Mouse (Mus musculus) 416B (cell line): ENCODE measurements around the gene Lipe.

ENCODE experiments used
- DNase-seq: peaks from one replicate; pipeline ENCODE4 v3.0.0; 2011; ENCODE audit warnings: low read depth

Lipe gene

DNA sequence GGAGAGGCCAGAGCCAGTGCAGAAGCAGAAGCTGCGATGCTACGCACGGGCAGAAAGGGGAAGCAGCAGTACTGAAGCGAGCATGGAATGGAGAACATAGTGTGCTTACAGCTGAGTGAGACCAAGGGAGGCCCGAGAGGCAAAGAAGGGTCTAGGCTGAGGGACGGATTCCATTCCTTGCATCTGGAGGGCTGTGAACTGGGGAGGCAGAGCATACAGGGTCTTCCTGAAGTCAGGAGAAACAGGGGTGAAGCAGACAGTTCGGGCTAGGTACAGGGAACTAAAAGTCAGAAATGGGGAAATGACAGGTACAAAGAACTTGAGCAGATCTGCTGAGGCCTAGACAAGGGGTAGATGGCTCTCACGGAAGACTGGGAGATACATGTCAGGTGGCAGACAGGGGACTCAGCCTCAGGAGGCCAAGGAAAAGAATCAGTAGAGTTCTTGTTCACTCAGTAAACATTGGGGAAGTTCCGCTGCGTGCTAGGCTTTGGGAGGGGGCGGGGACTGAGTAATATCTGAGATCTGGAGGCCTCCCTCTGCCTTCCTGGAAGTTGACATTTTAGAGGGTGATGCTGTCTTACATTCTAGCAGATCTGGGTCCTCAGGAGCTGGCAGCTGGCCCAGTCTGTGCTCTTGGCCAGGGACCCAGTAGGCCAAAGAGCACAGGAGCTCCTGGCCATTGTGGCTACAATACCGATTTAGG is 12.5 kb downstream of the Lipe start:
- DNase-seq: peak; percentile 85

DNA sequence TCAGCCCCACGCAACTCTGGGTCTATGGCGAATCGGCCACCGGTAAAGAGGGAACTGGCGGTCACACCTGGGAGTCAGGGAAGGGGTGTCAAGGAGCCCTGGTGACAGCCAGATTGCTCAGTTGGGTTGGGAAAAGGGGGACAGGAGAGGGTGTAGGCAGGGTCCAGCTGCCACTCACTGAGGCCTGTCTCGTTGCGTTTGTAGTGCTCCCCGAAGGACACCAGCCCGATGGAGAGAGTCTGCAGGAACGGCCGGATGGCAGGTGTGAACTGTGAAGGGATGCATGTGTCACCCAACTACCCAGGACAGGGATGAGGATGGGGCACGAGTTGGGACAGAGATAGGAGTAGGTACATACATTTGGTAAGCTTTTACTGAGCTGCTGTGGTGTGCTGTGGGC is 13.3 kb downstream of the Lipe start:
- no peak for DNase-seq

GRCm38 (mm10) chr7:25384818-25385217 is 13.7 kb downstream of the Lipe start:
- DNase-seq: peak; percentile 80

- DNase-seq: no peak
Observed at GRCm38 (mm10) chr7:25384318-25384717, 14.2 kb downstream of the Lipe start.

GRCm38 (mm10) chr7:25383891-25384290 is 14.6 kb downstream of the Lipe start:
- no peak for DNase-seq

DNA sequence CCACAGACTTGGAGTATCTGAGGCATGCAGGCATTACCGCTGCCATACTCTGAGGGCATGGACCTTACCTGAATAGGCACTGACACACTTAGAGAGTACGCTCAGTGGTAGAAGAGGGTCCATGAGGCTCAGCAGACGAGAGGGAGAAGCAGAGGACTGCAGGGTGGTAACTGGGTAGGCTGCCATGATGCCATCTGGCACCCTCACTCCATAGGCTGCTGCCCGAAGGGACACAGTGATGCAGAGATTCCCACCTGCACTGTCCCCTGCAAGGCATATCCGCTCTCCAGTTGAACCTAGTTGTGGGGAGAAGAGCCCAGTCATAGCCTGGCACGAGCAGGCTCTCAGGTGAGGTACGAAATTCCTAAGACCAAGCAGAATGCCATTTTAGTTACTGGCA is 15.1 kb downstream of the Lipe start:
- DNase-seq: no peak

DNA sequence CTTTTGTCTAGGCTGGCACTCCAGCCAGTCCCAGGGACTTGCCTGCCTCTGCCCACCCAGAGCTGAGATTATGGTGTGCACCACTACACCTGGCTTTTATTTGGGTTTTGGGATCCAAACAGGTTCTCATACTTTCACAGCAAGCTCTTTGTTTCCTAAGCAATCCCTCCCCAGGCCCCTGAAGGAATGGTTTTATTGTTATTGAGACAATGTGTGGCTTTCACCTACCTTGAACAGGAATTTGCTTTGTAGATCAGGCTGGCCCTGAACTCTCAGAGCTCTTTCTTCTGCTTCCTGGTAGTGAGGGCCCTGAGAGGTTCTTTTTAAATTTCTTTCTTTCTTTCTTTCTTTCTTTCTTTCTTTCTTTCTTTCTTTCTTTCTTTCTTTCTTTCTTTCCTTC is 16.0 kb downstream of the Lipe start:
- no peak for DNase-seq

DNA sequence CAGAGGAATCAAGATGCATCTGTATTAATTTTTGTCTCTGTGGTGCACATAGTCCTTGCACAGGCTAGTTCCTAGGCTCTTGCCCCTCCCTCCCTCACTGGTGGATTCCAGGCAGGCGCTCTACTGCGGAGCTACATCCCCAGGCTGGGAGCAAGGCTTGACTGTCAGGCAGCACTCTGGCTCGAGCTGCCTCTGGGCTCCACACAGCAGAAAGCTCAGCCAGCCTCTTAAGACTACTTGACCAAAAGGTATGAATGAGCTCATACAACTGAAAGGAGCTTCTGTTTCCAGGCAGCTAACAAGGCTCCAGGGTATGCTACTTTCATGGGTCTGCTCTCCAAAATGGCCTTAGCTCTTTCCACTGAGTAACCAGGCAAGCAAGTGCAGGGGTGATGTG is 17.2 kb downstream of the Lipe start:
- no peak for DNase-seq

DNA sequence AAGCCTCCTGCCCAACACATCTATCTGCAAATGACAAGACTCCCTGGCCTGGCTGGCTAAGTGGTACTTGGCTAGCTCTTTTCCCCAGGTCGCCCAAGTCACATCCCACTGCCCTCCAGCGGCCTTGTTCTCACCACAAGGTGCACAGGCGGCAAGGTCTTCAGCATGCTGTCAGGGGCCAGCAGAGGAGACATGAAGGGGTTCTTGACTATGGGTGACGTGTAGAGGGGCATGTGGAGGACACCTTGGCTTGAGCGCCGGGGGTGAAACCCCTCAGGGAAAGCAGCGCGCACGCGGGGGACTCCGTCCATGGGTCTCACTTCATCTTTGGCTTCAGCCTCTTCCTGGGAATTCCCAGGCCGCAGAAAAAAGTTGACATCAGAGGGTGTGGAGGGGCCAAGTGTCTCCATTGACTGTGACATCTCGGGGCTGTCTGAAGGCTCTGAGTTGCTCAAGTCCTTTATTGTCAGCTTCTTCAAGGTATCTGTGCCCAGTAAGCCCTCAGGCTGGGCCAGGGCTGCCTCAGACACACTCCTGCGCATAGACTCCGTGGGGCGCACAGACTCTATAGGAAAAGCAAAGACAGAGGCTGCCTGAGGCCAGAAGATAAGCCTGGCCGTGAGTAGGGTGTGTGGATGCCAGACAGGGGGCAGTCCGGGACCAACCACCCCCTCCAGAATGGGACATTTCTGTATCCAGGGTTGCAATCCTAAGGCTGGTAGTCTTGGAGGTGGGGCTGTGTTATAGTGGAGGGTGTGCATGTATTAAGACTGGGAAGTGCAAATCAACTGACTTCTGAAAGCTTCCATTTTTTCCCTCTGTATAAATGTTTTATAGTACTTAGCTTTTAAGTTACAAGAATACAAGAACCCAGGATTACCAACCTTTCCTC is 17.9 kb downstream of the Lipe start:
- DNase-seq: no peak

DNA sequence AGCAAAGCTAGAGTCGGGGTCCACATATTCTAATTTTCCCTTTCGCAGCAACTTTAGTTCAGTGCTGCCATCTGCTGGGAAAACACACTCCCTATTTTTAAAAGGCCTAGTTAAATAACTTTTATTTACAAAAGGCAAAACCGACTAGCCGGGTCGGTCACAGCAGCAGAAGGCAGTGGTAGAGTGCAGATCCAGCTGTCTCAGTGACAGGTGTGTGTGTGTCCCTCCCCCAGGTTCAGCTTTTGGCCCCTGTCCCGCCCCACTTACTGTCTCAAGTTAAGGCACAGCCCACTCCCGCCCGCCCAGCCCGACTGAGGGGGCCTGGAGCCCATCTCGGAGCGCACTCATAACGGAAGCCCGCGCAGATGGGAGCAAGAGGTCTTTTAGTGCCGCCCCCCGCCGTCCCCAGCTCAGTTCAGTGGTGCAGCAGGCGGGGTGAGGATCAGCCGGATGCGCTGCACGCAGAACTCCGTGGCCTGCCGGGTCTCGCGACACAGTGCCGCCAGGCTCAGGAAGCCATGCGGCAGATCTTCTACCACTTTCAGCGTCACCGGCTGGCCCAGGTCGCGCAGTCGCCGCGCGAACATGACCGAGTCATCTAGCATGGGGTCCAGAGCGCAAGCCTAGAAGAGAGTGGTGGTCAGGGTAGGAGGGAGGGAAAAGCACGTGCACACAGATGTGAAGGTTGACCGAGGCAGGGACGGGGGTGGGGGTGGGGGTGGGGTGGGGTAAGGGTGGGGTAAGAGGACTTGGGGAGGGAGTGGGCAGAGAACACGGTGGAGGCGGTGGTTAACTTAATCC is 18.8 kb downstream of the Lipe start:
- peak; percentile 54 for DNase-seq

GRCm38 (mm10) chr7:25378181-25379100 is 20.1 kb downstream of the Lipe start:
- no peak for DNase-seq

DNA sequence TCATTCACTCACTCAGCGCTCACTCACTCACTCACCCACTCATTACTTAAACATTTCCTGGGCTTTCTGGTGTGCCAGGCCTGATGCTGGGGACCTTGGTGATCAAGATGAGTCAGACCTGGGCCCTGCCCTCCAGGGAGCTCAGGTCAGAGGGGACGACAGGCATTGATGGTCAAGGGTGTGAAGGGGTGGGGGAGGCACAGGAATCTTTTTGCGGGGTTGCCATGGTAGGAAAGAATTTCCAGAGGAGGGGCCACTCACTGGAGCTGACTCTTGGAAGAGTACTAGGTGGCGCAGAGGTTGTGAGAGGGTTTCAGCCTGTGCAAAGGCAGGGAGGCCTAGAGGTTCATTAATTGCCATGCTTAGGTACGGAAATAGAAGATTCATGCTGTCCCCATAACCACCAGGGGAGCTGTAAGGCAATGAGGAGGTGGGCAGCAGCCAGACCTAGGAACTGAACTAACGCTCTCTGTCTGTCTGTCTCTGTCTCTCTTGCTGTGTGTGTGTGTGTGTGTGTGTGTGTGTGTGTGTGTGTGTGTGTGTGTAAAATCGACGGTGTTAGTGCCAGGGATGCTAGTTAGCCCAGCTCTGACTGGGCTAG is 21.3 kb downstream of the Lipe start:
- no peak for DNase-seq

DNA sequence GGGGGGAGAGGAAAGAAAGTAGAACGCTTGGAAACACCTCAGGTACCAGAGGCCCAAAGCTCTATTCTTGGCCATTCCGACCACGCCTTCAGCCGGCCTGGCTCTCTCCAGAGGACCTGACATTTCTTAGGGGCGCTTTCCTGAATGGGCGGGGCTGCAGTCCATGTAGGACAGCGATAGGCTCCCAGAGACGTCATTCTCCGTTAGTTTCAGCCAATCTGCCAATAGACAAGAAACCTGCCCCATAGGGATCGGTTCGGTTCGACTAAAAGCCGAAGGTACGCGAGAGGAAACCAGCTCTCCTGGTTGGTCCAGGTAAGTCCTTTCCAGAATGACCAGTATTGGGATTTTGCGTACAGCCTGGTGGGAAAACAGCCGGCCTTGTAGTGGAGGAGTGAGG is 22.0 kb downstream of the Lipe start:
- no peak for DNase-seq

DNA sequence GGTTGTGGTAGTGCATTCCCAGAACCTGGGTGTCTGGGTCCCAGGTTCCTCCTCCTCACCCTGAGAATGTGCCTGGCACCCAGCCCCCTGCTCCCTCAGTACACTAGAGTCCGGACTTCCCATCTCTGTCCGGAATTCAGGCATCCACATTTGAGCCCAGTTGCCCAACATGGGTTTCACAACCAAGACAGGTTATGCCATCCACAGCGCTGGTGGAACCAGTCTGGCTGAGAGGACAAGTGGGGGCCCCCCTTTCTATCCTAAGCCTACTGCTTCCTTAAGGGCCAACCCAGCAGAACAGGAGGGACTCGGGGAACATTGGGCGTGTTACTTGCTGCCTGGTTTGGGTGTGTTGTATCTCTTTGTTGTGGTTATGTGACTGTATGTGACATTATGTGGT is 26.1 kb downstream of the Lipe start:
- DNase-seq: no peak

GRCm38 (mm10) chr7:25369058-25369749 is 29.3 kb downstream of the Lipe start, which contains the start of gene Cnfn:
Gene Cnfn, minus strand, starts transcription at chr7:25369724.
- DNase-seq: no peak

GRCm38 (mm10) chr7:25368333-25368732 is 30.2 kb downstream of the Lipe start:
- no peak for DNase-seq

- DNase-seq: no peak
Observed at GRCm38 (mm10) chr7:25367632-25368293, 30.7 kb downstream of the Lipe start.

- no peak for DNase-seq
Observed at GRCm38 (mm10) chr7:25365937-25366625, 32.4 kb downstream of the Lipe start.

DNA sequence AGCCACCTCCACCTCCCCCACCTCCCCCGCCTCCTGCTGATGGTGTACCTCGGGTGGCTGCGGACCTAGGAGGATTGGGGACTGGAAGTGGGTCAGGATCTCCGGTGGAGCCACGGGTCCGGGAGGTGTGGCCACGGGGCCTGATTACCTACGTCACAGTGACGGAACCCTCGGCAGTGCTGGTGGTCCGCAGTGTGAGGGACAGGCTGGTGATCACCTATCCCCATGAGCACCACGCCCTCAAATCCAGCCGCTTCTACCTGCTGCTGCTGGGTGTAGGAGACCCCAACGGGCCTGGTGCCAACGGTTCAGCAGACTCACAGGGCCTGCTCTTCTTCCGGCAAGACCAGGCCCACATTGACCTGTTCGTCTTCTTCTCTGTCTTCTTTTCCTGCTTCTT is 34.9 kb downstream of the Lipe start:
- no peak for DNase-seq
